Mouse (Mus musculus) limb, embryonic 10.5 days (tissue): ENCODE measurements at regions not wholly inside any gene's neighbourhood (a gene's known extent, or its start where the extent isn't known, plus 50 kb on each side); places are given as distances from the start of the nearest gene placed in this dataset.
A peak's percentile ranks its signal among the peaks of the same experiment; 100 is the strongest.

Experiments
- DNase-seq: peaks from one replicate; pipeline ENCODE4 v3.0.0-alpha.2; 2017; ENCODE audit warnings: low spot score
- H3K27ac ChIP-seq: fragments of 300-500 bp; sonication (generic); 2 replicates; pipeline ENCODE4 v1.5.1; 2016; ENCODE audit warnings: mild to moderate bottlenecking
- H3K27me3 ChIP-seq: fragments of 300-500 bp; sonication (generic); 2 replicates; pipeline ENCODE4 v1.6.1; 2016; ENCODE audit warnings: low read depth, mild to moderate bottlenecking; ENCODE audit not compliant: poor library complexity, severe bottlenecking
- H3K36me3 ChIP-seq: fragments of 300-500 bp; sonication (generic); 2 replicates; pipeline ENCODE4 v1.6.1; 2016; ENCODE audit warnings: mild to moderate bottlenecking, moderate library complexity
- H3K4me1 ChIP-seq: fragments of 300-500 bp; sonication (generic); 2 replicates; pipeline ENCODE4 v1.6.1; 2016
- H3K4me3 ChIP-seq: fragments of 300-500 bp; sonication (generic); 2 replicates; pipeline ENCODE4 v1.5.1; 2016; ENCODE audit warnings: mild to moderate bottlenecking, moderate library complexity
- H3K9me3 ChIP-seq: fragments of 300-500 bp; sonication (generic); replicated peaks from 2 replicates; pipeline ENCODE4 v1.6.1; 2016; ENCODE audit warnings: mild to moderate bottlenecking
- WGBS: fragments of 180-500 bp; shearing (Covaris S2); methylation state at CpG from one replicate; pipeline ENCODE4 v1.1.7; 2016; 5-methylcytosine and 5-hydroxymethylcytosine counted together

DNA sequence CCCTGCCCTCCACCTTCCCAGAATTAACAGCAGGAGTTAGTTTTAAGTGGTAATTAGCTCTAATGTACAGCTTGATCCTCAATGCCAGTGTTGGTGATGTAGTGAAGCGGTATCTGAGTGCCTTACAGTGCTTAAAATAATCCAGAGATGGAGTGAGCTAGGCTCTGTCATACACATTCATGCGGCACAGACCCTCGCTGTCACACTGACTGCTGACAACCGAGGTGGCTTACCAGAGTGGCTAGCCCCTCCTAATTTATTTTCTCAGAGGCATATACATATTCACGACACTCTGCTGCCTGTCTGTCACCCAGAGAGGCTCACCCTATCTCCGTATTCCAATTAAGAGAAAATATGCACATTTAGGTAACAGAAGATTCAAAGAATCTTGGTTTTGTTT, 327.2 kb upstream of the Sox11 start:
- H3K36me3 ChIP-seq: no peaks in the 10 kb centered on the region
- 82% methylated on average over 6 of the region's 6 CpGs for WGBS
- no peaks in the 10 kb centered on the region for H3K9me3 ChIP-seq

GRCm38 (mm10) chr12:27666456-27666855, 324.1 kb upstream of the Sox11 start:
- no peaks in the 10 kb centered on the region for H3K4me1 ChIP-seq
- H3K9me3 ChIP-seq: no peaks in the 10 kb centered on the region
- H3K4me3 ChIP-seq: no peak overlapping the region
- no peaks in the 10 kb centered on the region for H3K27me3 ChIP-seq
- no peaks in the 10 kb centered on the region for H3K36me3 ChIP-seq
- no peak for DNase-seq
- no peak overlapping the region for H3K27ac ChIP-seq
- WGBS: 76% methylated on average over 2 of the region's 2 CpGs

More for the DNA sequence above, 327.2 kb upstream of the Sox11 start:
- DNase-seq: no peak
- H3K4me1 ChIP-seq: peaks cover 3% of the 10 kb centered on the region; the same call in 1 of the 2 replicates
- H3K27ac ChIP-seq: no peak overlapping the region
- H3K4me3 ChIP-seq: no peak overlapping the region
- no peaks in the 10 kb centered on the region for H3K27me3 ChIP-seq

GRCm38 (mm10) chr12:27663126-27663525, 320.8 kb upstream of the Sox11 start:
- Histone ChIP-seq H3K4me3 (no peak overlapping the region), H3K4me1 (peaks cover 5% of the 10 kb centered on the region; the same call in 1 of the 2 replicates), H3K9me3 (no peaks in the 10 kb centered on the region), H3K27me3 (no peaks in the 10 kb centered on the region), H3K27ac (no peak overlapping the region), H3K36me3 (no peaks in the 10 kb centered on the region)
- no peak for DNase-seq
- 89% methylated on average over 4 of the region's 4 CpGs for WGBS

DNA sequence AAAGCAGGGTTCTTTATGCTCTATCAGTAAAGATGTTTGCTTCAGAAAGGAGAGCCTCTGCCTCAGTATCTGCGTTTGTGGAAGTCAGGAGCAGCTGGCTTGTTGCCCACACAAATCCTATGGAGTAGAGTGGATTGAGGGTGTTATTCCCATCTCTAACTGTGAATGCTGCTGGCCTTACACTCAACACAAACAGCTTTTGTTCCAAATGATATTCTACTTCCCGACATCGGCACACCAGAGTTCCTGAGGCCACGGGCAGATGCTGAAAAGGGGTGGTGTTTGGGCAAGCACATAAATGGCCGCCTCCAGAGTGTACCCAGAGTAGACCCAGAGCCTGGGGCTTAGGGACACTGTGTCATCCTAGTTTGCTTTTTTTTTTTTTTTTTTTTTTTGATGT, 320.3 kb upstream of the Sox11 start:
- H3K9me3 ChIP-seq: no peaks in the 10 kb centered on the region
- H3K4me3 ChIP-seq: no peak overlapping the region
- WGBS: 89% methylated on average over 5 of the region's 5 CpGs
- H3K4me1 ChIP-seq: peaks cover 7% of the 10 kb centered on the region; the same call in 1 of the 2 replicates
- H3K27me3 ChIP-seq: no peaks in the 10 kb centered on the region
- DNase-seq: no peak
- no peak overlapping the region for H3K27ac ChIP-seq
- no peaks in the 10 kb centered on the region for H3K36me3 ChIP-seq

DNA sequence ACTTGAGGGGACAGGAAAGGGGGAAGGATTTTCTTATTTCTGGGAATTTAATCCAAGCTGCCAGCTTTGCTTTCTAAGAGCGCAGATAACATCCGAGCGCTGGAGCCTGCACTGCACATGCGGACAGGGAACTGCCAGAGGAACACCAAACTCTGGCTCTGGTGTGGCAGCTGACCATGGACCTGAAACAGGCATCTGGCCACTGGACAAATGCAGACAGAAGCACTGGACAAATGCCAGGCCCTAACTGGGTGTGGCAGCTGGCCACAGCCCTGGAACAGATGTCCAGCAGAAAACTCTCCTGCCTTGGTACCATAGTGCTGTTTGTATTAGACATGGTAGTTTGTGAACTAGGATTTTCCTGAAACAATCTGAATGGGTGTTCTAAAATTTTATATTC, 315.2 kb upstream of the Sox11 start:
- Histone ChIP-seq H3K36me3 (no peaks in the 10 kb centered on the region), H3K4me3 (no peak overlapping the region), H3K27me3 (no peaks in the 10 kb centered on the region), H3K9me3 (no peaks in the 10 kb centered on the region), H3K4me1 (peaks cover 26% of the 10 kb centered on the region), H3K27ac (no peak overlapping the region)
- DNase-seq: no peak
- WGBS: 92% methylated on average over 4 of the region's 4 CpGs

DNA sequence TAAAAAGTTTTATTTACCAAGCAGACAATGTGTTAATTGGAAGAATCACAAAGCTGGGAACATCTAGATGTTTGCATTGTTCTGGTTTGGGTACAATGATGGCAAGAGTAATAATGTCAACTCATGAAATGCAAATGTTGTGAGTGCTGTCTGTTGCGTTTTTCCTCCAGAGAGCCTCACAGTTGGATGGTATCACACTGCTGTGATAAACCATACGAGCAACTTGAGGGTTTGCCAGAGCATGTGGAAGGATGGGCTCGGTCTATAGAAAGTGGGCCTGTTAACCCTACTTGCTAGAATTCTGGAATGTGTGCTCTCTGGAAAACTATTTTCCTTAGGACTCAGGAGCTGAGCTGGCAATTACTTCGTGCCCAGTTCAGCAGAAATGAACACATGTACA, 311.2 kb upstream of the Sox11 start:
- 85% methylated on average over 4 of the region's 4 CpGs for WGBS
- no peak overlapping the region for H3K4me3 ChIP-seq
- no peak for DNase-seq
- H3K27ac ChIP-seq: peak overlapping the region; percentile 25; the same call in 1 of the 2 replicates
- H3K4me1 ChIP-seq: peaks cover 26% of the 10 kb centered on the region
- H3K9me3 ChIP-seq: no peaks in the 10 kb centered on the region
- no peaks in the 10 kb centered on the region for H3K27me3 ChIP-seq
- H3K36me3 ChIP-seq: no peaks in the 10 kb centered on the region

DNA sequence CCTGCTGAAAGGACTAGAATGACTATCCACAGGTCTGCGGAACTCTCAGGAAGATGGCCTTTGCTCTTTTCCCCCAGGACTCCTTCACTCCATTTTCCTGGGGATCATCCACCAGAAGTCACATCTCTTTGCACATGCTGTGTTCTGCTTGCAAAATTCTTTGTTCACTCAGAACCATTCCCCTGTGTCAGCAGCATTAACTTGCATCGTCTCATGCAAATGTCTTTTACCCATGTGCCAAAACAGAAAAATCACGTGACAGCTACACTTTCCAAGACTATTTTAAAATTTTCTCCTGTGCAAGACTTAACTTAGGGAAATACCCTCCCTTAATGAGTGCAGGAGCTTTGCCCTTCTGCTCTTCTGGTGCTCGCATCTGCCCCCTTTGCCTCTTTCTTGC, 306.2 kb upstream of the Sox11 start:
- H3K4me1 ChIP-seq: peaks cover under 1% of the 10 kb centered on the region; the same call in 1 of the 2 replicates
- 89% methylated on average over 4 of the region's 4 CpGs for WGBS
- H3K36me3 ChIP-seq: no peaks in the 10 kb centered on the region

GRCm38 (mm10) chr12:27646497-27647307, 304.3 kb upstream of the Sox11 start:
- no peaks in the 10 kb centered on the region for H3K36me3 ChIP-seq
- no peaks in the 10 kb centered on the region; the same call in 1 of the 2 replicates for H3K4me1 ChIP-seq
- no peak overlapping the region for H3K27ac ChIP-seq
- H3K27me3 ChIP-seq: no peaks in the 10 kb centered on the region
- H3K4me3 ChIP-seq: no peak overlapping the region
- H3K9me3 ChIP-seq: no peaks in the 10 kb centered on the region
- WGBS: 82% methylated on average over 11 of the region's 11 CpGs
- DNase-seq: no peak

More for the DNA sequence above, 306.2 kb upstream of the Sox11 start:
- no peak for DNase-seq
- H3K27me3 ChIP-seq: no peaks in the 10 kb centered on the region
- H3K9me3 ChIP-seq: no peaks in the 10 kb centered on the region
- no peak overlapping the region for H3K4me3 ChIP-seq
- H3K27ac ChIP-seq: no peak overlapping the region

DNA sequence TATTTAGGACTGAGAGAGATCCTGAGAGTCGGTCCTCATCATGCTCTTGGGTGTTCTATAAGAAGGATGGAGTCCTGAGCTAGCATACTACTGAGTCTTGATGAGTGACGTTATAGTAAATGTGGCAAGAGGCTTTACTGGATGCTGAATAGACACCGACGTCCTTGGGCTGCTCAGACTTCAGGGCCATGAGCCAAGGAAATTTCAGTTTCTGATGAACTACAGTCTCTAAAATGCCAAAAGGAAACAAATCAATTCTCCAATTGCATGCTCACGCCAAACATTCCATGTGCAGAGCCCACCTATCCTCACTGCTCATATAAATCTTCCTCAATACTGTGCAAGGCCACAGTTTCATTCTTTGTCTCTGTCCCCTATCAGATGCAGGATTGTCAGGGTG, 277.2 kb upstream of the Sox11 start:
- Histone ChIP-seq H3K4me3 (no peak overlapping the region), H3K27me3 (no peaks in the 10 kb centered on the region), H3K9me3 (no peaks in the 10 kb centered on the region), H3K4me1 (peaks cover 13% of the 10 kb centered on the region), H3K27ac (no peak overlapping the region), H3K36me3 (no peaks in the 10 kb centered on the region)
- 92% methylated on average over 5 of the region's 5 CpGs for WGBS
- DNase-seq: no peak

GRCm38 (mm10) chr12:27604061-27604679, 261.8 kb upstream of the Sox11 start:
- Histone ChIP-seq H3K4me1 (no peaks in the 10 kb centered on the region), H3K27ac (no peak overlapping the region), H3K36me3 (no peaks in the 10 kb centered on the region), H3K4me3 (no peak overlapping the region), H3K9me3 (no peaks in the 10 kb centered on the region), H3K27me3 (no peaks in the 10 kb centered on the region)
- WGBS: 70% methylated on average over 1 of the region's 1 CpGs
- no peak for DNase-seq

DNA sequence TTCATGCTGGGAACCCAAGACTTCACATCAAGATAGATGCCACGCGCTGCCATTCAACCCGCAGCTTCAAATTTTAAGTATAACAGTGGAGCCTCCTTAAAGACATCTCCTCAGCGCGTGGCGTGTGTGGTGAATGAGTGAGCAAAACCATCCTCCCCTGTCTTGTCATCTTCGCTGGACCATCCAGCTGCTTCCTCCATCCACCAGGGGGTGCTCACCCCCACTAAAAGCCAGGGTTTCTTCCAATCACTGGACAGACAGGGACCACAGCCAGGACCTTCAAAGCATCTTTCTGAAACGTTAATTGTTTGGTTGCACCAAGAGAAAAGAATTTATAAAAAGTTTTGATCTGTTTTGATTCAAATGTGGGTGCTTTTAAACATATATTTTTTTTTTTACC, 256.8 kb upstream of the Sox11 start:
- peak; percentile 74 for DNase-seq
- no peaks in the 10 kb centered on the region for H3K36me3 ChIP-seq
- H3K27ac ChIP-seq: no peak overlapping the region
- H3K9me3 ChIP-seq: no peaks in the 10 kb centered on the region
- WGBS: 29% methylated on average over 8 of the region's 8 CpGs
- no peak overlapping the region for H3K4me3 ChIP-seq
- H3K27me3 ChIP-seq: 0 out of 2 replicates have a peak, but pooled peaks cover 3% of the 10 kb centered on the region
- H3K4me1 ChIP-seq: peaks cover 12% of the 10 kb centered on the region

DNA sequence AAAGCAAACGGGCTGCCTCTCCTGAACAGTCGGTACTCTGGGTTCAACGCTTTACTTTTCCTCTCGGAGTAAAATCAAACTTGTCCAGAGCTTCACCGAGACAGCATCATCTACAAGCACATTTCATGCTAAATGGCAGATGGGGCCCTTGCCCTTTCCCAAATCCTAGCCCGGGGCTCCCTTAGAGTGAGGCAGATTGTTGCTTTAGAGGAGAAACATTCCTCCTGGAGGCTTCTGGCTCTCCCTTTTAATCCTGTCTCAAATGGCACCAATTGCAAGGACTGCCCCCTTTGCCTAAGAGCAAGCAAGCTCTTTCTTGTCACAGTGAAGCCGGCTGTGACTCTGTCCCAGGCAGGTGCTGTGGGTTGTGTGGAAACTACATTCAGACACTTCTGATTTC, 255.5 kb upstream of the Sox11 start:
- H3K4me1 ChIP-seq: peaks cover 12% of the 10 kb centered on the region
- DNase-seq: no peak
- 73% methylated on average over 7 of the region's 7 CpGs for WGBS
- H3K4me3 ChIP-seq: no peak overlapping the region
- peak overlapping the region; percentile 34; the same call in 1 of the 2 replicates for H3K27ac ChIP-seq
- no peaks in the 10 kb centered on the region for H3K36me3 ChIP-seq
- H3K27me3 ChIP-seq: 0 out of 2 replicates have a peak, but pooled peaks cover 3% of the 10 kb centered on the region
- no peaks in the 10 kb centered on the region for H3K9me3 ChIP-seq

- 69% methylated on average over 3 of the region's 3 CpGs for WGBS
- no peak overlapping the region for H3K27ac ChIP-seq
- DNase-seq: no peak
- no peak overlapping the region for H3K4me3 ChIP-seq
- H3K9me3 ChIP-seq: no peaks in the 10 kb centered on the region
- no peaks in the 10 kb centered on the region for H3K36me3 ChIP-seq
- peaks cover 12% of the 10 kb centered on the region for H3K4me1 ChIP-seq
- 0 out of 2 replicates have a peak, but pooled peaks cover 3% of the 10 kb centered on the region for H3K27me3 ChIP-seq
These were observed 254.9 kb upstream of the Sox11 start for GRCm38 (mm10) chr12:27597322-27597721.
